ENCODE assay signal across 27 mouse cellular contexts in the genomic region with DNA sequence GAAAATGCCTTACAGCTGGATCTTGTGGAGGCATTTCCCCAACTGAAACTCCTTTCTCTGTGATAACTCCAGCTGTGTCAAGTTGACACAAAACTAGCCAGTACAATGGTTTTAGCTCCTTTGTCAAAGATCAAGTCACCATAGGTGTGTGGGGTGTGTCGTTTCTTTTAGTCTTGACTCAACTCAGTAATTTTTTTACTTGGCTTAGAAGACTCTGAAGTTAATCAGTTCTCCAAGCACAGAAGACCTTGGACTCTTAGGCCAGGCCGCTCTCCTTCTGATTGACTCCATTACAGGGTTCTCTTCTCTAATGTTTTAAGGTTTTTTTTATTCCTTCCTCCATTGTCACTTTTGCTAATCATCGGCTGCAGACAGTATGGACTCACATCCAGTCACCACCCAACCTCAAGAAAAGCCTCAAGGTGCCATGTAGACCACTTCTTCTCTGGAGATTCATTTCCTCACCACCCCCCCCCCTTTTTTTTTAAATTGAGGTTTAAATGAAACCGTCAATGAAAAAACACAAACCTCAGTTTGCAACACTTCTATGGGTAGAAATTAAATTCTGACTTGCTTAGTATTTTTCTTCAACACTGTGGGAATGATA. TPM values are rescaled to one million over a fixed set of nuclear protein-coding genes. Genes with fewer than 3 reads are reported as not detected.
"Had no signal": no experiment of that assay in that cellular context is flagged by ENCODE, and none has a peak within 500 bp of the region (broad histone marks: within the 10 kb centered on the region; RNA-seq: fewer than 3 reads in every experiment).

No protein-coding gene starts in this region.

- ATAC-seq: hindbrain, embryonic 16.5 days; inflammation-experienced regulatory T-cells, adult 6 months; intestine, embryonic 15.5 days; intestine, postnatal 0 days had no signal

- H3K4me1 ChIP-seq: hindbrain, embryonic 12.5 days; intestine, embryonic 15.5 days; limb, embryonic 10.5 days; limb, embryonic 12.5 days; liver, embryonic 13.5 days; liver, embryonic 15.5 days had no signal

- H3K9ac ChIP-seq: heart, embryonic 13.5 days; heart, embryonic 15.5 days; hindbrain, embryonic 12.5 days; hindbrain, embryonic 14.5 days; intestine, embryonic 15.5 days; limb, embryonic 12.5 days; liver, embryonic 13.5 days; liver, embryonic 15.5 days had no signal

- H3K27ac ChIP-seq: gastrocnemius, adult 2 months; heart, adult 2 months; heart, embryonic 13.5 days; heart, embryonic 15.5 days; hindbrain, embryonic 12.5 days; hindbrain, embryonic 14.5 days; intestine, embryonic 15.5 days; layer of hippocampus, adult 2 months; left cerebral cortex, adult 2 months; limb, embryonic 10.5 days; limb, embryonic 12.5 days; liver, embryonic 13.5 days; liver, embryonic 15.5 days had no signal

- DNase-seq: gastrocnemius, adult 2 months; gastrocnemius, postnatal 10 days; gastrocnemius, postnatal 25 days; heart, adult 11 months; heart, adult 2 months; heart, postnatal 14 days; heart, postnatal 36 days; kidney, postnatal 10 days; kidney, postnatal 4 days; liver; liver, embryonic 13.5 days had no signal

- H3K4me3 ChIP-seq: gastrocnemius, adult 2 months; heart, adult 2 months; heart, embryonic 13.5 days; heart, embryonic 15.5 days; hindbrain, embryonic 12.5 days; intestine, embryonic 15.5 days; layer of hippocampus, adult 2 months; left cerebral cortex, adult 2 months; limb, embryonic 10.5 days; limb, embryonic 12.5 days; liver, embryonic 13.5 days; liver, embryonic 15.5 days had no signal

- H3K4me2 ChIP-seq: heart, embryonic 11.5 days; heart, embryonic 13.5 days; heart, embryonic 15.5 days; hindbrain, embryonic 12.5 days; hindbrain, embryonic 14.5 days; intestine, embryonic 15.5 days; limb, embryonic 12.5 days; liver, embryonic 11.5 days; liver, embryonic 13.5 days; liver, embryonic 15.5 days had no signal

- H3K9me3 ChIP-seq: heart, embryonic 13.5 days; heart, embryonic 15.5 days; hindbrain, embryonic 12.5 days; intestine, embryonic 15.5 days; limb, embryonic 10.5 days; limb, embryonic 12.5 days; liver, embryonic 13.5 days; liver, embryonic 15.5 days had no signal

- H3K36me3 ChIP-seq: heart, embryonic 13.5 days; heart, embryonic 15.5 days; hindbrain, embryonic 12.5 days; intestine, embryonic 15.5 days; limb, embryonic 10.5 days; limb, embryonic 12.5 days; liver, embryonic 13.5 days; liver, embryonic 15.5 days had no signal

- H3K27me3 ChIP-seq: heart, embryonic 13.5 days; heart, embryonic 15.5 days; intestine, embryonic 15.5 days; liver, embryonic 13.5 days; liver, embryonic 15.5 days had no signal

RNA-seq across cellular contexts. Expression of a gene that starts 9.5 kb away (rescaled TPM):
- total RNA-seq: hematopoietic stem cell, adult 5-6 weeks had no signal
